Mouse (Mus musculus) CH12.LX (cell line): ENCODE data around the gene Olfr933.

ENCODE experiments used
- CTCF ChIP-seq, 2 experiments: IDR thresholded peaks in 1 of 2; conservative IDR thresholded peaks in 1 of 2; 2 replicates each; pipeline ENCODE4 v1.5.1; 2011 to 2012; ENCODE audit warnings: low read depth in 2 of 2, low read length in 2 of 2, improper control_type of control experiment in 1 of 2, inconsistent platforms in 1 of 2, mild to moderate bottlenecking in 1 of 2, moderate library complexity in 1 of 2
- EP300 ChIP-seq: IDR thresholded peaks from 2 replicates; pipeline ENCODE4 v1.6.1; 2011; ENCODE audit warnings: low read length, improper control_type of control experiment
- ETS1 ChIP-seq: conservative IDR thresholded peaks from 2 replicates; pipeline ENCODE4 v1.6.1; 2012; ENCODE audit warnings: low read depth, mild to moderate bottlenecking, inconsistent platforms, low read length, improper control_type of control experiment, moderate library complexity
- IRF4 ChIP-seq: IDR thresholded peaks from 2 replicates; pipeline ENCODE4 v1.6.1; 2014; ENCODE audit warnings: low read depth, mild to moderate bottlenecking, inconsistent platforms, low read length, improper control_type of control experiment
- JUN ChIP-seq: IDR thresholded peaks from 2 replicates; pipeline ENCODE4 v1.6.1; 2011; ENCODE audit warnings: low read depth, mild to moderate bottlenecking, low read length, improper control_type of control experiment, moderate library complexity; ENCODE audit not compliant: insufficient read depth
- MAFK ChIP-seq: IDR thresholded peaks from 2 replicates; pipeline ENCODE4 v1.6.1; 2011; ENCODE audit warnings: low read length, improper control_type of control experiment; ENCODE audit not compliant: insufficient replicate concordance
- MAZ ChIP-seq: IDR thresholded peaks from 2 replicates; pipeline ENCODE4 v1.6.1; 2012; ENCODE audit warnings: low read depth, mild to moderate bottlenecking, inconsistent platforms, low read length, improper control_type of control experiment, moderate library complexity
- NRF1 ChIP-seq: IDR thresholded peaks from 2 replicates; pipeline ENCODE4 v1.6.1; 2014; ENCODE audit warnings: low read depth, mild to moderate bottlenecking, inconsistent platforms, low read length, improper control_type of control experiment, moderate library complexity
- POLR2A ChIP-seq: IDR thresholded peaks from 2 replicates; pipeline ENCODE4 v1.6.1; 2011; ENCODE audit warnings: low read depth, mild to moderate bottlenecking, improper control_type of control experiment, low read length
- RAD21 ChIP-seq: IDR thresholded peaks from 2 replicates; pipeline ENCODE4 v1.6.1; 2011; ENCODE audit warnings: low read depth, mild to moderate bottlenecking, low read length, improper control_type of control experiment, moderate library complexity
- SIN3A ChIP-seq: IDR thresholded peaks from 2 replicates; pipeline ENCODE4 v1.6.1; 2012; ENCODE audit warnings: low read length, improper control_type of control experiment, inconsistent platforms
- TBP ChIP-seq: conservative IDR thresholded peaks from 2 replicates; pipeline ENCODE4 v1.6.1; 2011; ENCODE audit warnings: low read depth, low read length, improper control_type of control experiment
- UBTF ChIP-seq: IDR thresholded peaks from 2 replicates; pipeline ENCODE4 v1.6.1; 2012; ENCODE audit warnings: low read depth, mild to moderate bottlenecking, inconsistent platforms, low read length, improper control_type of control experiment, moderate library complexity
- ZKSCAN1 ChIP-seq: IDR thresholded peaks from 2 replicates; pipeline ENCODE4 v1.6.1; 2012; ENCODE audit warnings: low read depth, inconsistent platforms, low read length, improper control_type of control experiment, borderline replicate concordance

- no peak for TF ChIP-seq RAD21
- TF ChIP-seq CTCF (conservative IDR thresholded peaks at IDR 0.05 in 1 of 2, IDR thresholded peaks at IDR 0.05 in 1 of 2; ENCODE audit: low read depth in 2 of 2, low read length in 2 of 2): no peak
- no peak for TF ChIP-seq MAFK
- no peak for TF ChIP-seq ETS1
- no peak for TF ChIP-seq MAZ
- TF ChIP-seq JUN: no peak
- TF ChIP-seq POLR2A: no peak
- no peak for TF ChIP-seq SIN3A
- TF ChIP-seq UBTF: no peak
- no peak for TF ChIP-seq ZKSCAN1
- TF ChIP-seq EP300: no peak
- TF ChIP-seq IRF4: no peak
- no peak for TF ChIP-seq NRF1
- no peak for TF ChIP-seq TBP
Measured at GRCm38 (mm10) chr9:38988215-38988614, 16.1 kb downstream of the Olfr933 start, which contains the start of gene Olfr934.
